In the genomic region with DNA sequence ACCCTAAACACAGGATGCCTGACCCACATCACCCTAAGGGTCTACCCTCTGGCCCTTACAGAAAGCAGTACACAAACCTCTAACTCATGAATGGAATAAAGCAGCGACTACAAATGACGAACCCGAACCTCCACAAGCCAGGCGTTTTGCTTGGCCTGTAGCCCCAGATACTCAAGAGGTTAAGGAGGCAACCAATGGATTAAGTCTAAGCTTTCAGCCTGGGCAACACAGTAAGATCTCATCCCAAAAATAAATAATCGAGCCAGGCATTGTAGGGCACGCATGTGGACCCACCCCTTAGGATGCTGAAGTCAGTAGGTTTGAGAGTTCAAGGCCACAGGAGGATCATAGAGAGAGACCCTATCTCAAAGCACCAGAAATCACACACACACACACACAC, we compare ENCODE assay signal across 24 mouse cellular contexts. TPM values are rescaled to one million over a fixed set of nuclear protein-coding genes. Genes with fewer than 3 reads are reported as not detected.
DNase-seq lines count a peak whose midpoint lies in the region; ATAC-seq lines count a peak whose summit lies in the region.
"Had no signal": no experiment of that assay in that cellular context is flagged by ENCODE, and none has a peak within 500 bp of the region (broad histone marks: within the 10 kb centered on the region; RNA-seq: fewer than 3 reads in every experiment).

No protein-coding gene starts in this region.

- peaks cover 5% of the 10 kb centered on the region; the same call in 1 of the 2 replicates for H3K27me3 ChIP-seq in liver, embryonic 11.5 days (replicated peaks; ENCODE audit: control insufficient read depth, insufficient read depth, low read length)
- peaks cover 19% of the 10 kb centered on the region; the same call in 1 of the 2 replicates for H3K27me3 ChIP-seq in liver, embryonic 12.5 days (replicated peaks)
- peaks cover 5% of the 10 kb centered on the region; the same call in 1 of the 2 replicates for H3K27me3 ChIP-seq in midbrain, embryonic 10.5 days (ENCODE audit: low read depth, poor library complexity, severe bottlenecking)
- no peaks in the 10 kb centered on the region for H3K27me3 ChIP-seq in midbrain, embryonic 11.5 days (ENCODE audit: control insufficient read depth, insufficient read depth, low read length)
- H3K27me3 ChIP-seq: CH12.LX, Patski had no signal

- H3K9me3 ChIP-seq in liver, embryonic 11.5 days (ENCODE audit: control insufficient read depth, low read length): no peaks in the 10 kb centered on the region
- H3K9me3 ChIP-seq in liver, embryonic 12.5 days (replicated peaks): no peaks in the 10 kb centered on the region
- H3K9me3 ChIP-seq in midbrain, embryonic 10.5 days (replicated peaks): no peaks in the 10 kb centered on the region
- H3K9me3 ChIP-seq in midbrain, embryonic 11.5 days (ENCODE audit: control insufficient read depth, low read length): no peaks in the 10 kb centered on the region
- H3K9me3 ChIP-seq: embryonic facial prominence, embryonic 10.5 days; embryonic facial prominence, embryonic 12.5 days; forebrain, embryonic 13.5 days; forebrain, embryonic 15.5 days; G1E had no signal

- no peaks in the 10 kb centered on the region for H3K36me3 ChIP-seq in liver, embryonic 11.5 days (ENCODE audit: control insufficient read depth, insufficient read depth, low read length)
- H3K36me3 ChIP-seq in liver, embryonic 12.5 days: peaks cover 18% of the 10 kb centered on the region
- peaks cover 10% of the 10 kb centered on the region; the same call in 1 of the 2 replicates for H3K36me3 ChIP-seq in midbrain, embryonic 10.5 days
- H3K36me3 ChIP-seq in midbrain, embryonic 11.5 days (ENCODE audit: control insufficient read depth, insufficient read depth, low read length): no peaks in the 10 kb centered on the region
- H3K36me3 ChIP-seq: embryonic facial prominence, embryonic 12.5 days; forebrain, embryonic 15.5 days had no signal

- no peak overlapping the region for H3K4me2 ChIP-seq in liver, embryonic 11.5 days
- H3K4me2 ChIP-seq in liver, embryonic 12.5 days: no peak overlapping the region
- H3K4me2 ChIP-seq in midbrain, embryonic 11.5 days: no peak overlapping the region
- H3K4me2 ChIP-seq: embryonic facial prominence, embryonic 12.5 days; forebrain, embryonic 13.5 days; forebrain, embryonic 15.5 days had no signal

- no peak for ATAC-seq in liver, embryonic 11.5 days (replicated peaks; ENCODE audit: low FRiP score)
- no peak for ATAC-seq in liver, embryonic 12.5 days
- ATAC-seq in midbrain, embryonic 11.5 days (ENCODE audit: low FRiP score): no peak
- ATAC-seq: activated CD4-positive, CD25-positive, alpha-beta regulatory T cell, adult 4 months; CD4-positive, CD25-positive, alpha-beta regulatory T cell, adult 4 months; forebrain, embryonic 13.5 days; forebrain, embryonic 15.5 days; Patski had no signal

- 84% methylated on average over 6 of the region's 6 CpGs for WGBS in liver, embryonic 11.5 days
- WGBS in liver, embryonic 12.5 days (ENCODE audit: insufficient replicate concordance): 83% methylated on average over 6 of the region's 6 CpGs
- 83% methylated on average over 6 of the region's 6 CpGs for WGBS in midbrain, embryonic 10.5 days
- WGBS in midbrain, embryonic 11.5 days: 82% methylated on average over 6 of the region's 6 CpGs

- intact Hi-C loops in heart, postnatal 36 days (cut with DNase I): no loop called here

- no peak overlapping the region for H3K27ac ChIP-seq in liver, embryonic 11.5 days (ENCODE audit: low read depth, low read length)
- H3K27ac ChIP-seq in liver, embryonic 12.5 days: no peak overlapping the region
- H3K27ac ChIP-seq in midbrain, embryonic 10.5 days (replicated peaks): no peak overlapping the region
- H3K27ac ChIP-seq in midbrain, embryonic 11.5 days (ENCODE audit: low read depth, low read length): no peak overlapping the region
- H3K27ac ChIP-seq: embryonic facial prominence, embryonic 10.5 days; embryonic facial prominence, embryonic 12.5 days; forebrain, embryonic 13.5 days; forebrain, embryonic 15.5 days had no signal

- H3K4me3 ChIP-seq in liver, embryonic 11.5 days (ENCODE audit: low read depth, low read length): no peak overlapping the region
- H3K4me3 ChIP-seq in liver, embryonic 12.5 days: no peak overlapping the region
- H3K4me3 ChIP-seq in midbrain, embryonic 10.5 days: no peak overlapping the region
- H3K4me3 ChIP-seq in midbrain, embryonic 11.5 days (ENCODE audit: low read depth, low read length): no peak overlapping the region
- H3K4me3 ChIP-seq: embryonic facial prominence, embryonic 10.5 days; embryonic facial prominence, embryonic 12.5 days; forebrain, embryonic 13.5 days; forebrain, embryonic 15.5 days had no signal

- H3K9ac ChIP-seq in liver, embryonic 11.5 days (ENCODE audit: low read depth, low read length): no peak overlapping the region
- H3K9ac ChIP-seq in liver, embryonic 12.5 days: no peak overlapping the region
- no peak overlapping the region for H3K9ac ChIP-seq in midbrain, embryonic 11.5 days (ENCODE audit: low read length)
- H3K9ac ChIP-seq: embryonic facial prominence, embryonic 12.5 days; forebrain, embryonic 13.5 days; forebrain, embryonic 15.5 days had no signal

- peak; percentile 74 for DNase-seq in heart, adult 11 months
- DNase-seq in heart, postnatal 36 days: no peak
- peak; percentile 28 for DNase-seq in liver, embryonic 11.5 days (ENCODE audit: low spot score)
- DNase-seq in midbrain, embryonic 10.5 days (ENCODE audit: low spot score): peak; percentile 8
- no peak for DNase-seq in midbrain, embryonic 11.5 days (ENCODE audit: low spot score, missing footprints)
- DNase-seq: adrenal gland, adult 8-10 months; adrenal gland, postnatal 14 days; adrenal gland, postnatal 36 days; B cell, adult 2 months; cerebellum, adult 11-12 months; cerebellum, adult 2 months; cerebellum, adult 9-10 months; cerebellum, postnatal 10 days; cerebellum, postnatal 25 days had no signal

- H3K4me1 ChIP-seq in liver, embryonic 11.5 days (replicated peaks; ENCODE audit: control insufficient read depth, insufficient read depth, low read length): peaks cover 6% of the 10 kb centered on the region
- H3K4me1 ChIP-seq in liver, embryonic 12.5 days: peaks cover 45% of the 10 kb centered on the region
- H3K4me1 ChIP-seq in midbrain, embryonic 10.5 days: peaks cover 27% of the 10 kb centered on the region
- peaks cover 14% of the 10 kb centered on the region for H3K4me1 ChIP-seq in midbrain, embryonic 11.5 days (ENCODE audit: control insufficient read depth, insufficient read depth, low read length)

RNA-seq across cellular contexts. Expression of a gene that starts 5.7 kb away (rescaled TPM):
- 10 to 100 TPM; 53.7 to 67.6 TPM for total RNA-seq in heart, postnatal 36 days (2021)
- polyA plus RNA-seq in liver, embryonic 11.5 days (2014; fragmentation: Nextera tagmentation; extraction: Ambion mirVana): 31.3 and 33.4 TPM in 2 replicates
- 28.9 and 31.1 TPM in 2 replicates for polyA plus RNA-seq in liver, embryonic 12.5 days (2016; fragmentation: Nextera tagmentation; extraction: Ambion mirVana)
- polyA plus RNA-seq in midbrain, embryonic 10.5 days (2016; fragmentation: Nextera tagmentation; extraction: Ambion mirVana): 19.1 and 22.6 TPM in 2 replicates
- polyA plus RNA-seq in midbrain, embryonic 11.5 days (2014; fragmentation: Nextera tagmentation; extraction: Ambion mirVana): 10.2 and 11.8 TPM in 2 replicates
- polyA plus RNA-seq: CD4-positive, CD25-positive, alpha-beta regulatory T cell, adult 4 months had no signal

Comparison
In these comparisons a context has a peak if more than half of its experiments do, and no peak if none do; other contexts are left out.
1. DNase-seq: peak in heart, adult 11 months (single experiment), liver, embryonic 11.5 days (single experiment) and midbrain, embryonic 10.5 days (single experiment); none in heart, postnatal 36 days (0 of 2) and midbrain, embryonic 11.5 days (single experiment).